Mouse (Mus musculus): Measurements from ENCODE around the gene Eipr1.
"Not testable (repeated sequence)": the region's sequence is repeated elsewhere in the genome, so short reads cannot be mapped to it uniquely, and the experiment has no call there.

The Eipr1 gene

DNA sequence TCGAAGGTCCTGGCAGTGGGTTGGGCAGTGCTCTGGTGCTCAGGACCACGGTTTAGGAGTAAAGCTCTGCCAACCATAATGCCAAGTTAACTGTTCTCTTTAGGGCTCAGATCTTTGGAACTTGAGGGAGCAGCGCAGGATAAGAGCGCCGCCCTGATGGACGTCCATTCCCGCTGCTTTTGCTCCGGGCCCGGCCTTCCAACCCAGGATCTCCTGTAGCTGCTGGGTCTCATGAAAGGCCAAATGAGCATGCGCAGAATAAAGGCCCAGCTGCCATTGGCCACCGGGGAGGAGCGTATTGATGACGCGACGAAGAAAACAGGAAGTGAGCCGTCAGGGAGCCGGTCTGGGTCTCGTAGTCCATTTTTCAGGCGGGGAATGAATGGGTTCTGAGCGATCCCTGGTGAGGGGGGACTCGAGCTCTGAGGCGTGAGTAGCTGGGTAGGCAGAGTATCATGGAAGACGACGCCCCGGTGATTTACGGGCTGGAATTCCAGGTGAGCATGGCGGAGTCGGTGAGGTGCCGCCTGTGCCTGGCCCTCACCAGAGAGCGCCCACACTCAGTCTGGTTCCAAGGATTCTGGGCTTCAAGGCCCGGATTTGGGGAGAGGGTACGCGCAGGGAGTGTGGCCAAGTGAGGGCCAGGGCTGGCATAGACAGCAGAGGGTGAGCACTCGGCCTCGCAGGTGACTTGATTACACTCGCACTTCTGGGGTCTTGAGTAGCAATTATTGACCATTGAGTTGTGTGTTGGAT is at the start of gene Eipr1:
TSS of gene Eipr1 (plus strand) at position 296 of the 756 bp plus-strand sequence.
- DNase-seq (ENCODE audit: low read depth): peak; percentile 97

DNA sequence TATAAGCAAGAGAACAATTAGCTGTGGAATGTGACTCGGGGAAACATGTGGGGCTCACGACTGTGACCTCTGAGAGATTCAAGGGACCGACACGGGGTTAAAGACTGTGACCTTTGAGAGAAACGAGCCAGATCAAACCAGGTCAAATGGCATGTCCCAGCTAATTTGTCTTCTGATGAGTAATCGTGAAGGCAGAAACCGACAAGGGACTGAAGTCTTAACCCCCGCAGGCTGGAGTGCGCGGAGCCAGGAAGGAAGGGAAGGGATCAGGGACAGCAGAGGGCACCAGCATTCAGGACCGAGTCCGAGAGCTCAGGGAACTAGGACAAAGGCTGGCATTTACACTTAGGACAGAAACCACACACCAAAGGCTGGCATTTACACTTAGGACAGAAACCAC is 47.2 kb upstream of the Eipr1 start:
- no peak for DNase-seq (ENCODE audit: low read depth)

DNA sequence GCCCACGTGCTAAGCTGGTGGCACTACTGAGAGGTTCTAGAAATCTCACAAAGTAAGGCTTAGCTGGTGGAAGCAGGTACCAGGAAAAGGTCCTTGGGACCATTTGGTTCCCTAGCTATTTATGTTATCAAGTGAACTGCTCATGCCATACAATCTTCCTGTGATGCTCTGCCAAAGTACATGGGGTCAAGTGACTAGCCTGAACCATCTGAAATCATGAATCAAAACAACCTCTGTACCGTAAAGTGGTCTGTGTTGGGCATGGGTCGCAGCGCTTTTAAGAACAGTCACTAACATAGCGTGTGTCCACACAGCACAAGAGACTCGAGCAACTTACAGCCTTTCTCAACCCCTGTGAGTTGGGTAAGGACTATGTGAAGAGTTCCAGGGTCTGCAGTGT is 46.4 kb upstream of the Eipr1 start:
- DNase-seq (ENCODE audit: low read depth): no peak

DNA sequence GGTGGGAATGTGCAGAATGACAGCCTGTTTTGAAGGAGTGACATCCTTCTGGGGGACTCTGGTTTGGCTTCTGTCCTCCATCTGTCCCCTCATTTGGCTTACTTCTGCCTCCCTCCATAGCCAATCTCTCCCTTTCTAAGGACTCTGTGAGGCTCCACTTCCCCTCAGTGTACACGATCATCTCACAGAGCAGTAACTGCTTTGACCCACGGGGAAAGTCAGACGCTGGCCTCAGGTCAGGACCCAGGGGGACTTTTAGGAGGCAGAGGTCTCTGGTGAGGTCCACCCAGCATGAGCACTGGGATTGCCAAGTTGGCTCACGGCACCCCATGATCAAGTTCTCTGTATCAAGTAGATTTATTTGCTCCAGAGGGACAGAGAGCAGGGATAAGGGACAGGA is 43.4 kb upstream of the Eipr1 start:
- DNase-seq (ENCODE audit: low read depth): no peak

DNA sequence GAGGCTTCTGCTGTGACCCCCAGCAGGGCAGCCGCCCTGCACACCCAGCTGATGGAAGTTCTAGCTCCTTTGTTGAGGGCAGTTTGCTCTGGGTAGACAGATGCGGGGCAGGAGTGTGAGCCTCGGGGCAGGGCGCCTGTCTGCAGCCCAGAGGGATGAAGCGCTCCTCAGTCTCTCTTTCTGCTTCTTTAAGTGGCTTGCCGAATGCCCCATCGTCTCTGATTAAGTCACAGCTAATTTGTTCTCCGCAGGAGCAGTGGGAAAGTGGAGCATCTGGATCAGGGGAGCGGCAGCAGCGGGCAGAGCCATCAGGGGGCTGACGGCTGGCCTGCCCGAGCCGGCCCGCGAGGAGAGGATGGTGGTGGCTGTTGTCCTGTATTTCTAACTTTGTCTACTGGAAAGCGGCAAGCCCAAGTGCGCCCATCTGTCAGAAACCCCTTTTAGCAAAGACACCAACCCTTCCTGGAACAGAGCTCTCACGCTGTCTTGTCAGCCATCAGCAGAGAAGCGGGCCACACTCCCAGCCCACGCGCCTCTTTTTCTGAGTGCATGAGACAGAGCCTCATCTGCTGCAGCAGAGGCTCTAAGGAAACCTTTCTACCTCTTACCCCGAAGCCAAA is 40.9 kb upstream of the Eipr1 start:
- no peak for DNase-seq (ENCODE audit: low read depth)

DNA sequence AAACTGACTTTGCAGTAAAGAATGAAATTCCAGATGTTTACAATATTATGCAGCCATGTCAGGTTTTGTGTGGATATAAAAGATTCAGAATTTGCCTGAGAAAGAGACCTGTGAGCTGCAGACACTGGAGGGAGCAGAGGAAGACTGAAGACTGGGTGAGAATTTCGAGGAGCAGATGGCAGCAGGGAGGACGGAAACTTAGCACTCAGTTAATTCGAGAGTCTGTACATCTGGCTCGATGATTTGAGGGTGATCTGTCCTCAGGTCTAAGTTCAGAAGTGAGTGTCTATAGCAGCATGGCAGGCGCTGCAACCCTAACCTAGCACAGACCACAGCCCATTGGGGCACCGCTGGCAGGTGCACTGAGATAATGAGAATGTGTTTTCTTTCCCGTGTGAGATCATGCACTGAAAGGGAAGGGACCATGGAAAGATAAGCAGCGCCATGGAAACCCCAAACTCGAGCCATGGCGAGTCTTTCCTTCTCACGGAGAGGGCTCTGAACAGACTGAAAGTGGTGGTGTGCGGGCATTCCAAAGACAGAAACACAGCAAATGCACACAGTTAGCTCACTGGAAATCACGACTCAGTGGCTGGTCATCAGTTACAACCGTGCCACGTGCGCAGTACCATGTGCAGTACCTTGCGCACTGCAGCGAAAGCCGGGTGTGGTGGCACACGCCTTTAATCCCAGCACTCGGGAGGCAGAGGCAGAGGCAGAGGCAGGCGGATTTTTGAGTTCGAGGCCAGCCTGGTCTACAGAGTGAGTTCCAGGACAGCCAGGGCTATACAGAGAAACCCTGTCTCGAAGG is 36.6 kb upstream of the Eipr1 start:
- DNase-seq (ENCODE audit: low read depth): no peak

DNA sequence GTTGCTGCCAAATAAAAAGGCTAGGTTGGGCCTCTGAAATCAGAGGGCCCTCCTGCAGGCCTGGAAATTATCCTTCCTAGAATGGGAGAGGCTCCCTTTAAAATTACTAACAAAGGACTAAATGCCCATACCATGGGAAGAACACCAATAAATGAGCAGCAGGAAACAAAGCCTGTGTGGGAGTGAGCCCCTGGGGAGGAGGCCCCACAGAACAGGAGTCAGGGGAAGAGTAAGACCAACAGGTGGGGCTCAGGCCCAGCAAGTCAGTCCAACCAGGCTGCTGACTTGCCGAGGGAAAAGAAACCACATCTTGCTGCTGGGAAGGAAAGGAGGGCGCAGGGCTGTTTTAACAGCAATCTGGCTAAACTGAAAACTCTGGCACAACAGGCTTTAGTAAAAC is 34.5 kb upstream of the Eipr1 start:
- DNase-seq (ENCODE audit: low read depth): no peak

DNA sequence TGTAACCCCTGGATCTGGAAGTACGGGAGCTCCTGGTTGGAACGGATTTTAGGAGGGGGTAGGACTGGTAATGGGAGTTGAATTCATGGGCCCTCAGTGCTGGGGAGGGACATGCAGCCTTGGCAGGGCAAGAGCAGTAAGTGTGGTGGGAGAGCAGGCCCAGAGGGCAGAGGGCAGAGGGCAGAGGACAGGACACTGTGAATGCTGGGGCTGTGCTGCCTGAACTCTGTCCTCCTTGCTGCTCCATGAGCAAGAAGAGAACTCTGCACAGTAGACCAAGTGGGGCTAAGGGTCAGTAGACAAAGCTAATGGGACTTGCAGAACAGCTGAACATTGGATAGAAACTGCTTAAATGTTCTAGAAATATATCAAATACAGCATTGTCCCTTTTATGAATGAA is 33.5 kb upstream of the Eipr1 start:
- DNase-seq (ENCODE audit: low read depth): no peak

DNA sequence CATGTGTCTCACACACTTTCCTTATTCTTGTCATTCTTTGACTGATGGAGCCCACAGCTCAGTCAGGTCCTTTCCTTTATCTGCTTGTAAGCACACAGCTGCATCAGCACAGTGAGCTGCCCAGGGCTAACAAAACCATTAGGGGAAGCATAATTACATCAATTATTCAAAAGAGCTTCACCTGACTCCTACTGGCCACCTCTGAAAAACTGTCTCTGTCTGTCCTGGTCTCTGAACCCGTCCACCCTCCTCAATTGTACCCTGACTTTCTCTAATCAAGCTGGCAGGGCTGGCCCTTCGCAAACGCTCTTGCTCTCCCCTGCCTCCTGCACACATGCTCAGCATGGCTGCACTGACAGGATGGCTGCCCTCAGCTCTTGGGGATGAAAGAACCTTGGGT is 27.2 kb upstream of the Eipr1 start:
- DNase-seq (ENCODE audit: low read depth): no peak

DNA sequence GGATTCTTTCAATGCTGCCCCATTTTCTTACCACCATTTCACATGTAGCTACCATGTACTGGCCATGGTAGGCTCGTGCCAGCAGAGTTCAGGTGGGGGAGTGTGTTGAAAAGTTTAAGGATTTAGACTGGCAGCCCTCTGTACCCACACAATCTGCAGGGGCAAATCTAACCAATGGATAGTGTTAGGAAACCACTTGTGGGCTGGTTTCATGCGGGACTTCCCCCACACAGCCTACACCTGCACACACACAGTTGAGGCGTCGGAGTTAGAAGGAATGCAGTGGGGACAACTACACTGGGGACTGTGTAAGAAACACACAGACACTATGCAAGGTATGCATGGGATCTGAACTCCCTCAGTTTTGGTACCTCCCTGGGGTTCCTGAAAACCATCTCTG is 25.4 kb upstream of the Eipr1 start:
- no peak for DNase-seq (ENCODE audit: low read depth)

DNA sequence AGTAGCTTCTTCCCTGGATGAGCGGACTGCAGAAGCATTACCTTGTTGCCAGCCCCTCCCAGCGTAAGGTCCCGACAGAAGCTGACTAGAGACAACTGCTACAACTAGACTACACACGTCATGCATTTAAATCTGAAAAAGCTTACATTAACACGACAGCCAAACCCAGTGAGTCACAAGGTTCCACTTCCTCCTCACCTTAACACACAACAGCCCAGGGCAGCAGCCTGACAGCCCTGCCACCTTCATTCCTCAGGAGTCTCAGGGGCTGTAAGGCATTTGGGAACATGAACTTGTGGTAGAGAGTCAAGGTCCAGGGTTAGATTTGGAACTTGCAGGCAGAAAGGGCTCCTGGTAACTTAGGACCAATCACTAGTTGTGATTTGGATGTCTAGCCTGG is 24.5 kb upstream of the Eipr1 start:
- no peak for DNase-seq (ENCODE audit: low read depth)

DNA sequence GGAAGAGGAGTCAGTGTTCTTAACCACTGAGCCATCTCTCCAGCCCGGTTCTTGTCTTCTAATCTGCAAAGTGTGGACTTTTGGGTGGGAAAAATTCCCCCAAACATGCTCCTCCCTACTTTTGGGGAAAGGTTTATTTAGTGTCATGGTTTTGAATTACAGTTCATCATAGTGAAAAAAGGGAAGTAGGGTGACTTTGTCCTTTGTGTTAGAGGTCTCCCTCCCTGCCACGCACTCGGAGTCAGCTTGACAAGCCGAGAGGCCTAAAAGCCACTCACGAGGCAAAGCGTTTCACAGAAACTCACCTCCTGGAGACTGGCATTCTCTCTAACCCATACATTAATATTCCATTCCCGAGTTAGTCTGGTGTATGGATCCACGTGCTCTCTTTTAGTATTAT is 19.0 kb upstream of the Eipr1 start:
- DNase-seq (ENCODE audit: low read depth): no peak

DNA sequence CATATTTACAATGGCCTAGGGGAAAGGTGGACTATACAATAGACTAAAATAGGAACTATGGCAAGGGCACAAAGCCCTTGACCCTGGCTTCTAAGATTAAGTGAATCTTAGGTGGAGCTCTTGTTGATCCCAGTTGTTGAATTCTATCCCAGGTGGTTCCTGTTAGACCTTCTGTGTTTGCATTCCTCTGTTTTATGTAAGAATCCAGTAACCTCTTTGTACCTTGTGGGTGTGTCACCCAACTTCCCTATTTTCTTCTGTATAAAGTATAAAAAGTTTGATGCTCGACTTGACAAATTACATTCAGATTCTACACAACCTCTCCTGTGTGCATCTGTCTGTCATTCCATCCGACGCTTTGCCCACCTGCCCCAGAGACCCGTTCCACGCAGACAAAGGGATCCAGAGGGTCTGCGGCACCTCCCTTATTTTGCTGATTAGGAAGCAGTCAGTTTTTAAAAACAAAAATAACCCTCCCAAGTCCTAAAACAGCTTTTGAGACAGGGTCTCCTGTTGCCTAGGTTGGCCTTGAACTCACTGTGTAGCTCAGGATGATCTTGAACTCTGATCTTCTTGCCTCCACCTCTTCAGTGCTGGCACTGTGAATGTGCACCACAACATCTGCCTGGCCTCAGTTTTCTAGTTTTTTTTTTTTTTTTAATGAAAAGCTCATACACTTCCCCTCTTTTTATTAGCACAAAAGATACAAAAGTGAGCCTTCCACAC is 17.9 kb upstream of the Eipr1 start:
- not testable (repeated sequence) for DNase-seq (ENCODE audit: low read depth)

DNA sequence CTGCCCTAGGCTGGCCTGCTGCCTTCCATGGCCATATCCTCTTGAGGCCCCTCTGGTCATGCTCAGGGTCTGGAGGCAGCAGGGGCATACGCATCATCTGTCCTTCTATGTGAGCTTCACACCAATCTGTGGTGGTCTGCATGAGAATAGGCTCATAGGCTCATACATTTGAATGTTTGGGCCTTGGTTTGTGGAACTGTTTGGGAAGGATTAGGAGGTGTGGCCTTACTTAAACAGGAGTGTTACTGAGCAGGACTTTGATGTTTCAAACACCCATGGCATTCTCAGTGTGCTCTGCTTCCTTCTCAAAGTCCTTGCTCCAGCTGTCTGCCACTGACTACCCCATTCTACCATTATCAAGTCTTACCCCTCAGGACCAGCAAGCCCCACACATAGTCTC is 17.3 kb upstream of the Eipr1 start:
- DNase-seq (ENCODE audit: low read depth): no peak

DNA sequence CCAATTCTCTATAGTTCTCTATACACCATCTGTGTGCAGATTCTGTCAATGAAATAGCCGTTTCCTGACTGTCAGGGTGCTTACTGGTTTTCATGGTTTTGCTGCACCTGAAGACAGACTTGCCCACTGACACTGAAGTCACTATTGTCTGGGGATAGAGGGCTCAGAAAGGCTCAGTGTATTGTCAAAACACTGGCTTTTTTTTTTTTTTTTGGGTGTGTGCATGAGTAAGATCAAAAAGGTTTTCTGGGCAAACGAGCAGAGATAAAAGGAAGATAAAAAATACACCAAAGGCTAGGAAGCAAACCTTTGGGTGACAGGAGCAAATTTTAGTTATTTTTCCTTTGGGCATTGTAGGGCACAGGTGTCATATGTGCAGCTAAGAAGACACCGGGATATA is 16.3 kb upstream of the Eipr1 start:
- DNase-seq (ENCODE audit: low read depth): no peak

DNA sequence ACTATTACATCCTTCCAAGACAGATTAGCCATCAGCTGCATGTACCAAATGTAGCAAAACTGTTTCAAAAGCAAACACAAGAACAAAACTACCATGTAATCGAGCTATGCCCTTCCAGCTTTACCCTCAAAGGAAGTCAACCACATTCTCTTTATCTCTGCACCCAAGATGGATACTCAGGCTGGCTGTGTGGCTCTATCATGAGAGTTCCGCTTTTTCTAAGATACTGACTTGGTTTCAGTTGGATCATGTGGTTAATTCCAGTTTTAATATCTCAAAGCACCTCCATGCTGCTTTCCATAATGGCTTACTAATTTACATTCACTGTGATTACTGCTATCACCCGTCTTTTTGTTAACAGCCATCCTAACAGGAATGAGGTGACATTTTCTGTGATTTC is 8.3 kb upstream of the Eipr1 start:
- no peak for DNase-seq (ENCODE audit: low read depth)

DNA sequence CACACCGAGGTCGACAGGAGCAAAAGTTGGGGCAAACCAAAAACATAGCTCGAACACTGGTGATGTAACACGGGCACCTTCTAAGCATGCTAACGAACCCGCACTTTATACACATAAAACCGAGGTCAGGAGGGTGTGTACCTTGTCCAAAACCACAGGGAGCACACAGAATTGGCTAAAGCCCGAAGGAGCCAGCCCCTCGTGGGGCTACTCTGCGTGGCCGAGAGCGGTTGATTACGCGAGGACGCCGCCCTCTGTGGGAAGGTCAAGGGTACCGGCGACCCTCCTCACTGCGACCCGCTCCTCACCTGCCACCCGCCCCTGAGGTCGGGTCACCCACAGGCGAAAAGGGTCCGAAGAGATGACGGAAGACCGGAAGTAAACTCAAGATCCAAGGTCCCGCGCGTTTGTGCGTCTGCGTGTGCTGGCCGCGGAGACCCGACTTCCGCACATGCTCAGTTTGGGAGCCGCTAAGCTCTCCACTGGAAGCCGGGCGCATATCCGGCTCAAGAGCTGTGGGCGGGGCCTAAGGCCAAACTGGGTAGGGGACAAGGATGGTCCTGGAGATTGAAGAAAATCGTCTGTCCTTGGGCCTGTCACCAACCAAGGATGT is 1.5 kb upstream of the Eipr1 start, which contains the start of gene Trappc12:
TSS of gene Trappc12 (minus strand) at position 452 of the 613 bp plus-strand sequence.
- peak; percentile 89 for DNase-seq (ENCODE audit: low read depth)

DNA sequence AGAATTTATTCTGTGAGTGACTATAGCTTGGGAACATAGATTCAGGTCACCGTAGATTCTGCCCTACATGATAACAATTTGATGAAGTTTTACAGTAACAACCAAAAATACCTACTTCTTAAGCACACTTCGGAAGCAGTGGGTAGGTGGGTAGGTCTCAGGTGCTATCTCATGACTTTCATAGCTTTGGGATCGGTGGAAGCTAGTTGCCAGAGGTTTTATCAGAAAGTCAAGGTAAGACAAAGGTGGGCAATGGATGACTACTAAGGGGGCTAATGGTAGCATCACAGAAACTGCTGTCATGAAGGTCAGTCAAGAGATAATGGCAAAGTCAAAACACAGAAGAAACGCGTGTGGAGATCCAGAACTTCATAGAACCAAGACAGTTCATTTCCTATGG is 727 bp upstream of the Eipr1 start:
- no peak for DNase-seq (ENCODE audit: low read depth)

DNA sequence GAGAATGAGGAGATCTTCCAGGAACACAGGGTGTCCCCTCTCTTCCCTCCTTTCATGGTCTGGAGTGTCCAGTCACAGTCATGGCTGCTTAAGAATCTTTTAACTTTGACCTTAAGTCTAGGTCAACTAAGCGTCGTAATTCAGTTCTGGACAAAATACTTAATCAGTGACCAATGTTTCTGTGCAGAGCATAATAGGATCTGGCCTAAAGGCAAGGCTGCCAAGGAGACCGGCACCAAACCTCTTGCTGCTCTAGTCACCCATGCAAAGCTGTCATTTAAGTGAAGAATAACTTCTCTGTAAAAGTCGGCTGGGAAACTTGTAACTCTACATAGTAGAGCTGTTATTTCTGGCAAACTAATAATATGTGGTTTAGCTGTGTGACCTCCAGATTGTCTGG is 4.4 kb downstream of the Eipr1 start:
- no peak for DNase-seq (ENCODE audit: low read depth)

DNA sequence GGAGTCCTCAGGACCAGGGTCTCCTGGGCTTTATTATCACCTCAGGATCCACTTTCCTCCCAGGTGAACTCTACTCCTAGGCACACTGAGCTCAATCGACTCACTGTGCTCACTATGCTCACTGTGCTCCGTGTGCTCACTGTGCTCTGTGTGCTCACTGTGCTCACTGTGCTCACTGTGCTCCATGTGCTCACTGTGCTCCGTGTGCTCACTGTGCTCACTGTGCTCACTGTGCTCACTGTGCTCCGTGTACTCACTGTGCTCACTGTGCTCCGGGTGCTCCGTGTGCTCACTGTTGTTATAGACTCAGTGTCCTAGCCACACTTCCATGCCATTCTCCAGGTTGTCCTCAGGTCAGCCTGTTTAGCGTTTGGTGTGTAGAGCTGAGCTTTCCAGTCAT is 18.4 kb downstream of the Eipr1 start:
- no peak for DNase-seq (ENCODE audit: low read depth)

DNA sequence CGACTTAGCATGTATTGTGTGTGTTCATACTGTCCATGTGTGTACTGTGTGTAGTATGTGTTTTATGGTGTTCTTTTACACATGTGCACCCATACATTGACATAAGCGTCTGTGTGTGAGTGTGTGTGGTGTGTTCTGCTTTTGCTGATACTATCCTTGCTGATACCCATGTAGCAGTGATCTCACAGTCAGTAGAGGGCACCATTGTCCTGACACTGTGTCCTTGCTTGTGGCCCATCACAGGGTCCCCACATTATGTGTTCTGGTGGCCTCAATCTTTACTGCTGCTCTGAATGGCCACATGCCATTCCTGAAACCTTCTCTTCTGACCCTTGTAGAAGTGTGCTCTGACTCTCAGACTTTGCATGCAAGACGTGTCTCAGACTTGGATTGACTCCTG is 22.2 kb downstream of the Eipr1 start:
- DNase-seq (ENCODE audit: low read depth): no peak

DNA sequence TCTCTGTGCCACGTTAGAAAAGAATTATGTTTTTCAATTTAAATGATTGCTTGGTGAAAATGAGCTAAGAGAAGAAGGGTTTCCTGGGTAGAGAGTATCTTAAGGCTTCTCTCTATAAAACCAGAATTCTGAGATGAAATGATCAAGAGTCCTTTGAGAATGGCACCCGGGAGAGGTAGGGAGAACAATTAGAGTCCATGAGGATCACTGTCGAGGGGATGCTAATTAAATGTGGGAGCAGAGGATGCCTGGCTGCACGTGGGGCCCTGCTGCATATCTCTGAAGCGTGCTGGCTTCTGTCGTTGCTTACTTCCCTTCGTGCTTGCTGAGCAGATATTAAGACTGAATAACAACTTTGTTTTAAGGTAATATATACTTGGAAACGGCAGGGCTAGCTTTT is 23.5 kb downstream of the Eipr1 start:
- no peak for DNase-seq (ENCODE audit: low read depth)

Data from c-Kit-positive CD71-negative TER-119-negative erythroid progenitor cells, embryonic 14.5 days (primary cell).